Comparison of ENCODE assay signal across 13 mouse cellular contexts in genomic region chr14:57343057-57343750, GRCm38 (mm10). TPM values are rescaled to one million over a fixed set of nuclear protein-coding genes. Genes with fewer than 3 reads are reported as not detected.
DNase-seq lines count a peak whose midpoint lies in the region; ATAC-seq lines count a peak whose summit lies in the region.
"Had no signal": no experiment of that assay in that cellular context is flagged by ENCODE, and none has a peak within 500 bp of the region (broad histone marks: within the 10 kb centered on the region; RNA-seq: fewer than 3 reads in every experiment).

No protein-coding gene starts in this region.

- H3K27me3 ChIP-seq in heart, embryonic 12.5 days (replicated peaks): no peaks in the 10 kb centered on the region
- no peaks in the 10 kb centered on the region for H3K27me3 ChIP-seq in midbrain, embryonic 14.5 days (ENCODE audit: control insufficient read depth, insufficient read depth, low read length)
- H3K27me3 ChIP-seq in midbrain, embryonic 11.5 days (ENCODE audit: control insufficient read depth, insufficient read depth, low read length): no peaks in the 10 kb centered on the region
- H3K27me3 ChIP-seq: hindbrain, embryonic 15.5 days; lung, embryonic 15.5 days; neural tube, embryonic 12.5 days had no signal

- no peaks in the 10 kb centered on the region for H3K36me3 ChIP-seq in heart, embryonic 12.5 days
- H3K36me3 ChIP-seq in midbrain, embryonic 14.5 days (ENCODE audit: control insufficient read depth, insufficient read depth, low read length): no peaks in the 10 kb centered on the region
- no peaks in the 10 kb centered on the region for H3K36me3 ChIP-seq in midbrain, embryonic 11.5 days (ENCODE audit: control insufficient read depth, insufficient read depth, low read length)
- H3K36me3 ChIP-seq: hindbrain, embryonic 15.5 days; lung, embryonic 15.5 days; neural tube, embryonic 12.5 days had no signal

- ATAC-seq in heart, embryonic 12.5 days (ENCODE audit: insufficient number of reproducible peaks, low FRiP score): no peak
- no peak for ATAC-seq in midbrain, embryonic 14.5 days (ENCODE audit: low FRiP score, low TSS enrichment)
- no peak for ATAC-seq in midbrain, embryonic 11.5 days (ENCODE audit: low FRiP score)

- H3K9me3 ChIP-seq in heart, embryonic 12.5 days (replicated peaks): no peaks in the 10 kb centered on the region; the same call in 1 of the 2 replicates
- H3K9me3 ChIP-seq in midbrain, embryonic 14.5 days (ENCODE audit: control insufficient read depth, low read length): no peaks in the 10 kb centered on the region
- H3K9me3 ChIP-seq in midbrain, embryonic 11.5 days (ENCODE audit: control insufficient read depth, low read length): no peaks in the 10 kb centered on the region
- H3K9me3 ChIP-seq: hindbrain, embryonic 15.5 days; lung, embryonic 15.5 days; neural tube, embryonic 12.5 days had no signal

- no peak for DNase-seq in heart, adult 18-20 months
- peak; percentile 35 for DNase-seq in midbrain, embryonic 14.5 days
- DNase-seq in midbrain, embryonic 11.5 days (ENCODE audit: low spot score, missing footprints): no peak
- DNase-seq in kidney, adult 18-20 months: peak; percentile 56
- DNase-seq in kidney, postnatal 4 days: peak; percentile 11 to 33
- no peak for DNase-seq in right cerebral cortex, adult 2 months (ENCODE audit: low spot score in 2 of 2)
- DNase-seq in layer of hippocampus, postnatal 25 days (ENCODE audit: extremely low spot score in 1 of 2, low spot score in 1 of 2): no peak
- DNase-seq: adrenal gland, adult 2 months; right cerebral cortex, adult 18-20 months had no signal

- no peak overlapping the region for H3K9ac ChIP-seq in heart, embryonic 12.5 days
- H3K9ac ChIP-seq in midbrain, embryonic 14.5 days (replicated peaks; ENCODE audit: low read length): no peak overlapping the region
- H3K9ac ChIP-seq in midbrain, embryonic 11.5 days (ENCODE audit: low read length): no peak overlapping the region
- H3K9ac ChIP-seq: hindbrain, embryonic 15.5 days; lung, embryonic 15.5 days; neural tube, embryonic 12.5 days had no signal

- no peak overlapping the region for H3K4me3 ChIP-seq in heart, embryonic 12.5 days
- no peak overlapping the region for H3K4me3 ChIP-seq in midbrain, embryonic 14.5 days (replicated peaks; ENCODE audit: low read depth, low read length)
- no peak overlapping the region for H3K4me3 ChIP-seq in midbrain, embryonic 11.5 days (ENCODE audit: low read depth, low read length)
- H3K4me3 ChIP-seq: hindbrain, embryonic 15.5 days; lung, embryonic 15.5 days; neural tube, embryonic 12.5 days had no signal

- peaks cover 39% of the 10 kb centered on the region for H3K4me1 ChIP-seq in heart, embryonic 12.5 days (replicated peaks)
- H3K4me1 ChIP-seq in midbrain, embryonic 14.5 days (ENCODE audit: control insufficient read depth, insufficient read depth, low read length): 0 out of 2 replicates have a peak, but pooled peaks cover 2% of the 10 kb centered on the region
- peaks cover 5% of the 10 kb centered on the region; the same call in 1 of the 2 replicates for H3K4me1 ChIP-seq in midbrain, embryonic 11.5 days (ENCODE audit: control insufficient read depth, insufficient read depth, low read length)
- H3K4me1 ChIP-seq: hindbrain, embryonic 15.5 days had no signal

- H3K27ac ChIP-seq in heart, embryonic 12.5 days (ENCODE audit: poor library complexity, severe bottlenecking): peak overlapping the region; percentile 4; the same call in 1 of the 2 replicates
- H3K27ac ChIP-seq in midbrain, embryonic 14.5 days (replicated peaks; ENCODE audit: low read depth, low read length): no peak overlapping the region
- H3K27ac ChIP-seq in midbrain, embryonic 11.5 days (ENCODE audit: low read depth, low read length): no peak overlapping the region
- H3K27ac ChIP-seq: hindbrain, embryonic 15.5 days; lung, embryonic 15.5 days; neural tube, embryonic 12.5 days had no signal

- H3K4me2 ChIP-seq in heart, embryonic 12.5 days: 0 out of 2 replicates have a peak overlapping the region, but pooled peaks have one; percentile 14
- no peak overlapping the region for H3K4me2 ChIP-seq in midbrain, embryonic 14.5 days (ENCODE audit: low read length)
- H3K4me2 ChIP-seq in midbrain, embryonic 11.5 days: no peak overlapping the region
- H3K4me2 ChIP-seq: hindbrain, embryonic 15.5 days; lung, embryonic 15.5 days; neural tube, embryonic 12.5 days had no signal

- WGBS in heart, embryonic 12.5 days: 37% methylated on average over 15 of the region's 15 CpGs
- WGBS in midbrain, embryonic 14.5 days: 28% methylated on average over 15 of the region's 15 CpGs
- 41% methylated on average over 15 of the region's 15 CpGs for WGBS in midbrain, embryonic 11.5 days

RNA-seq across cellular contexts. Expression of gene Cryl1, which starts 55.1 kb away (rescaled TPM):
- 10.9 and 12.1 TPM in 2 replicates for polyA plus RNA-seq in heart, embryonic 12.5 days (2016; fragmentation: Nextera tagmentation; extraction: Ambion mirVana)
- 1 to 10 TPM; 5.1 to 8.3 TPM for total RNA-seq in heart, adult 18-20 months (2021)
- polyA plus RNA-seq in midbrain, embryonic 14.5 days (2014; fragmentation: Nextera tagmentation; extraction: Ambion mirVana): 6.7 and 8.7 TPM in 2 replicates
- 8.2 and 9.2 TPM in 2 replicates for polyA plus RNA-seq in midbrain, embryonic 11.5 days (2014; fragmentation: Nextera tagmentation; extraction: Ambion mirVana)
- 10 to 100 TPM; 18.1 to 21.4 TPM for total RNA-seq in layer of hippocampus, postnatal 25 days (2021)

Comparison
In these comparisons a context has a peak if more than half of its experiments do, and no peak if none do; other contexts are left out.
1. DNase-seq: peak in midbrain, embryonic 14.5 days (single experiment), kidney, adult 18-20 months (single experiment) and kidney, postnatal 4 days (2 of 2); none in heart, adult 18-20 months (0 of 2), midbrain, embryonic 11.5 days (single experiment), right cerebral cortex, adult 2 months (0 of 2) and layer of hippocampus, postnatal 25 days (0 of 2).